Mouse (Mus musculus) thymus, postnatal 0 days (tissue): Measurements from ENCODE around the gene Noxo1. TPM values are rescaled to one million over a fixed set of nuclear protein-coding genes. Genes with fewer than 3 reads are reported as not detected.

Experiments used
- DNase-seq: peaks from one replicate; pipeline ENCODE4 v3.0.0-alpha.2; 2015; ENCODE audit warnings: low spot score
- polyA plus RNA-seq: library from polyadenylated mRNA; unstranded; fragments of >200 nt; fragmentation: Nextera tagmentation; extraction: Ambion mirVana; gene quantifications from 2 replicates; pipeline ENCODE4 v1.2.1, GENCODE M21; 2015

Gene Noxo1
- polyA plus RNA-seq, 1 experiment from 2014 or later, result 3.0 TPM

DNA sequence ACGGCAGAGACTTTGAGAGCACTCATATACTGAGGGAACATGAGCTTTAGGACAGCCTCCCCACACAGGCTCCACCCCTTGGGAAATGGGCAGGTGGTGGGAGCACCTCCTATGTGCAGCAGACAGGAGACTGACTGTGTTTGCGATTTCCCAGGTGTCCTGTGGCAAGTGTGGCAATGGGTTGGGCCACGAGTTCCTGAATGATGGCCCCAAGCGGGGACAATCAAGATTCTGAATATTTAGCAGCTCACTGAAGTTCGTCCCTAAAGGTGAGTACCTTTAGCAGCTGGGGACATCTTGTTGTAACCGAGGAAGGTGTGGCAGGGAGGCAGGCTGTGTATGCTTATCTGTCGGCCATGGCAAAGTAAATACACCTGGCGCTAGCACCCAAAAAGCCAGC is 43.9 kb downstream of the Noxo1 start:
- DNase-seq, result no peak

DNA sequence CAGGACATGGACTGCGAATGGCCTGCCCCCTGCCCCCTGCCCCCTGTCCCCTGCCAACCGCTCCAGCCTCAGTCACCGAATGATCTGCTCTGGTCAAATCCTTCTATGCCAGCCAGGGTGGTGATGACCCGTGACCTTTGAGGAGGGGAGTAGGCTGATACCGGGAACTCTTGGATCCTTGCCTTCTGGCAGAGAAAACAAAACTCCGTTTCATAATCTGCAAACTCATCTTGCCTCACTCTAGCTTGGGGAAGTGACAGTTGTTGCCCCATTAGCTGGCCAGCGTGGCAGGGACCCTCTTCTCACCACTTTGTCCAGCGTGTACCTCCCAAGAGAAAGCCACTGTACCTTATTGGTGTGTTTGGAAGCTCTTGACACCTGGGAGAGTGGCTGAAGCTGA is 46.3 kb downstream of the Noxo1 start:
- no peak for DNase-seq

DNA sequence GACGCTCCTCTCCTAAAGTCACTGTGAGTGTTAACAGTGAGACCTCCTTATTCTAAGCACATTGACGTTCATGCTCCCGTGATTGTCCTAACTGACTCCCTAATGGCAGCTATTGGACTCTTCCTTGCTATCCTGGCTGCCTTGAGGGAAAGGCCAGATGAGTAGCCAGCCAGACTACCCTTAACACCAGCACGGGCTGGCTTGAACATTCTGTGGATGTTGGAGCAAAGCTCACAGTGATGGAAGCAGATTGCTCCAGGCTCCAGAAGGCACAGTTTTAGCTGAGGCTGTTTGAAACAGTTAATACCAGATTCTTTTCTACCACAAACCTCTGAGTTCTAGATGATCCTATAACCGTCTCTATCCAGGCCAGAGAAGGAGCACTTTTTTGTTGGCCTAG is 47.9 kb downstream of the Noxo1 start:
- DNase-seq, result no peak

DNA sequence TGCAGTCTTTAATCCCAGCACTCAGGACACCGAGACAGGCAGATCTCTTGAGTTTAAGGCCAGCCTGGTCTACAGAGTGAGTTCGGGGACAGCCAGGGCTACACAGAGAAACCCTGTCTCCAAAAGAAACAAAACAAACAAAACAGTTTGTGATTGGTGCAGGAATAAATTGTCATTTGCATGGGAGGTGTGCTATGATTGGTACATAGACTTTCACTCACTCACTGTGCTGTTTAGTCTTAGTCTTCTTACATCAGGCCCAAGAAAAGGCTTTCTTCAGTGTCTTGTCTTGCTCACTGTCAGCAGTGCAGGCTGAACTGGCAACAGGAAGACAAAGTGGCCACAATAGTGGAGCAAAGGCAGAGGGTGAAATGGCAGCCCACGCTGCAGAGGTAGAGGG is 48.3 kb downstream of the Noxo1 start:
- DNase-seq, result no peak

DNA sequence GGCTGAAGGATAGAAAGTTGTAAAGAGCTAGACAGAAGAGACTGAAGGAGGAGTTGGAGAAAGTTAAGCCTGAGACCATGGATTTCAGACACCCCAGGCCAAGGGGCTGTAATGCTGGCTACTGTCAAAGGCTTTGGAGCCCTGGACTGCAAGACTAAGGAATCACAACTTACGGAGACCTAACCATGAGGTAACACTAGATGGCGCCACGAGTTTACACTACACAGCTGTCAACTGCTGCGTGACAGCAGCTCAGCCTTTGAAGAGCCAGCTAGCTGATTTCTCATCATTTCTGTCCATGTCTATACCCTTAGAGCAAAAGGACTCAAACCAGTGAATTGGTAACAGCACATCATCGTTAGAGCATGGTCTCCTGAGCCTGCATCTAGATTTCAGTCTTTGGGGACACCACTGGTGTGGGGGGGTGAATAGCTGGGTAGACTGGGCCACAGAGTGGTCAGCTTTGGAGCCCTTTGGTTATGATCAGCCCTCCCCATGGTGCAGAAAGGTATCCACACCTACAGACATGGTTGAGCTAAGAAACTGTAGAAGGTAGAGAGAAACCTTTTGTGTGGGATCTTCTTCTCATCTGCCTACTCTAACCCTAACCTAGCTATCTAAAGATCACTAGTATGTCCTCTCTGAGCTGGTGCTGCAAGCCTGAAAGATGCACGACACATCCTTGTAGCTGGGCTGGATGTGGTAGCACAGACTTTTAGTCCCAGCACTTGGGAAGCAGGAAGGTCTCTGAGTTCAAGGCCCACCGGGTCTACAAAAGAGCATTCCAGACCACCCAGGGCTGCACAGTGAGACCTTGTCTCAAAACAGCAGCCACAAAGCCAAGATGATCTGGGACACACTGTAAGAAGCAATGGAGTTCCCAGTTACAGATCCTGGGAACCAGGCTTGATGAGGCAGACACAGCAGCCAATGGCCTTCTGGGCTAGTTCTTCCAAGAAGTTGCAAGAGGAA is 49.8 kb downstream of the Noxo1 start:
- peak; percentile 90 for DNase-seq

DNA sequence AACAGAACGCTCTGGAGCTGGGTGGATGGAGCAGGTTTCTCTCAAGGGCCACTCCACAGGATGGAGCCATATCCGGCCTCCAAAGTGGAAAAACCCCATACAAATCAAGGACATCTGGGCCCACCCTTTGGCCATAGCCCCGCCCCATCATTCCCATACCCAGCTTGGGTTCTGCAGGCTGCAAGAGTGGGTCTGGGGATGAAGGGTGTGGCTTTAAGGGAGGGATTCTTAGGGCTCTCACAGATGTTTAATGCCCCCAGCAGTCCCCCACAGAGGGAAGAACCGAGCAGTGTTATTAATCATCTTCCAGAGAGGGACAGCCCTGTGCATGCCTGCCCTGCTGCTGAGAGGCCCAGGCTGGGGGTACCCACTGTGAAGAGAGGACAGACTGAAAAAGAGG is 51.0 kb downstream of the Noxo1 start:
- no peak for DNase-seq

Other genes starting within 250 kb of the Noxo1 start
- gene E4f1, start 225.9 kb upstream of the Noxo1 start, polyA plus RNA-seq, result 12.2 and 24.5 TPM in 2 replicates
- gene Pgp, start 225.8 kb upstream of the Noxo1 start, polyA plus RNA-seq, result 55.7 and 57.4 TPM in 2 replicates
- 0.18 TPM in 1 of 2 replicates, not detected in the other for gene Bricd5, start 222.3 kb upstream of the Noxo1 start, polyA plus RNA-seq
- gene Mlst8, start 217.2 kb upstream of the Noxo1 start, polyA plus RNA-seq, result 18.6 and 19.2 TPM in 2 replicates
- gene Caskin1, start 207.6 kb upstream of the Noxo1 start, polyA plus RNA-seq, result 0.10 and 0.19 TPM in 2 replicates
- 59.9 and 64.3 TPM in 2 replicates for gene Traf7, start 168.3 kb upstream of the Noxo1 start, polyA plus RNA-seq
- gene Rab26, start 162.0 kb upstream of the Noxo1 start, polyA plus RNA-seq, result 1.5 and 2.4 TPM in 2 replicates
- gene Pkd1, start 146.4 kb upstream of the Noxo1 start, polyA plus RNA-seq, result 4.6 and 6.4 TPM in 2 replicates
- 25.0 and 26.0 TPM in 2 replicates for gene Tsc2, start 63.6 kb upstream of the Noxo1 start, polyA plus RNA-seq
- gene Nthl1, start 63.6 kb upstream of the Noxo1 start, polyA plus RNA-seq, result 8.2 and 10.4 TPM in 2 replicates
- 11.3 and 11.9 TPM in 2 replicates for gene Slc9a3r2, start 45.9 kb upstream of the Noxo1 start, polyA plus RNA-seq
- gene Npw, start 37.8 kb upstream of the Noxo1 start, polyA plus RNA-seq, result 0.21 TPM in 1 of 2 replicates, not detected in the other
- 11.6 and 14.5 TPM in 2 replicates for gene Zfp598, start 26.5 kb upstream of the Noxo1 start, polyA plus RNA-seq
- 0.09 and 0.13 TPM in 2 replicates for gene Syngr3, start 6.3 kb upstream of the Noxo1 start, polyA plus RNA-seq
- gene Gfer, start 78 bp upstream of the Noxo1 start, polyA plus RNA-seq, result 36.0 and 36.2 TPM in 2 replicates
- gene Tbl3, start 11.4 kb downstream of the Noxo1 start, polyA plus RNA-seq, result 65.9 TPM in 2 replicates
- gene Rnf151, start 21.8 kb downstream of the Noxo1 start, polyA plus RNA-seq, result 0.13 TPM in 1 of 2 replicates, not detected in the other
- 1,372 and 1,374 TPM in 2 replicates for gene Rps2, start 21.9 kb downstream of the Noxo1 start, polyA plus RNA-seq
- gene Ndufb10, start 28.2 kb downstream of the Noxo1 start, polyA plus RNA-seq, result 304 and 335 TPM in 2 replicates
- 0.82 and 1.6 TPM in 2 replicates for gene Rpl3l, start 31.6 kb downstream of the Noxo1 start, polyA plus RNA-seq
- gene Msrb1, start 40.4 kb downstream of the Noxo1 start, polyA plus RNA-seq, result 48.7 and 53.4 TPM in 2 replicates
- 0.25 and 0.40 TPM in 2 replicates for gene Hs3st6, start 56.8 kb downstream of the Noxo1 start, polyA plus RNA-seq
- 0.17 and 0.23 TPM in 2 replicates for gene Meiob, start 108.1 kb downstream of the Noxo1 start, polyA plus RNA-seq
- gene Hagh, start 143.9 kb downstream of the Noxo1 start, polyA plus RNA-seq, result 65.8 and 74.0 TPM in 2 replicates
- 11.0 and 12.8 TPM in 2 replicates for gene Fahd1, start 154.1 kb downstream of the Noxo1 start, polyA plus RNA-seq
- gene Igfals, start 169.8 kb downstream of the Noxo1 start, polyA plus RNA-seq, result 2.1 and 2.4 TPM in 2 replicates
- 109 and 112 TPM in 2 replicates for gene Nubp2, start 190.1 kb downstream of the Noxo1 start, polyA plus RNA-seq
- gene Spsb3, start 190.4 kb downstream of the Noxo1 start, polyA plus RNA-seq, result 89.2 and 97.8 TPM in 2 replicates
- gene Eme2, start 198.9 kb downstream of the Noxo1 start, polyA plus RNA-seq, result 19.9 and 24.9 TPM in 2 replicates
- gene Mrps34, start 198.9 kb downstream of the Noxo1 start, polyA plus RNA-seq, result 128 and 136 TPM in 2 replicates
- 47.7 and 57.2 TPM in 2 replicates for gene Nme3, start 200.3 kb downstream of the Noxo1 start, polyA plus RNA-seq
- gene Mapk8ip3, start 240.7 kb downstream of the Noxo1 start, polyA plus RNA-seq, result 15.3 and 18.3 TPM in 2 replicates